Mouse (Mus musculus) adipocyte (in vitro differentiated cells): ENCODE results near the gene Adamts2.

Source experiments
- DNase-seq: peaks from one replicate; pipeline ENCODE4 v3.0.0-alpha.2; 2016; ENCODE audit warnings: low spot score

The Adamts2 gene

DNA sequence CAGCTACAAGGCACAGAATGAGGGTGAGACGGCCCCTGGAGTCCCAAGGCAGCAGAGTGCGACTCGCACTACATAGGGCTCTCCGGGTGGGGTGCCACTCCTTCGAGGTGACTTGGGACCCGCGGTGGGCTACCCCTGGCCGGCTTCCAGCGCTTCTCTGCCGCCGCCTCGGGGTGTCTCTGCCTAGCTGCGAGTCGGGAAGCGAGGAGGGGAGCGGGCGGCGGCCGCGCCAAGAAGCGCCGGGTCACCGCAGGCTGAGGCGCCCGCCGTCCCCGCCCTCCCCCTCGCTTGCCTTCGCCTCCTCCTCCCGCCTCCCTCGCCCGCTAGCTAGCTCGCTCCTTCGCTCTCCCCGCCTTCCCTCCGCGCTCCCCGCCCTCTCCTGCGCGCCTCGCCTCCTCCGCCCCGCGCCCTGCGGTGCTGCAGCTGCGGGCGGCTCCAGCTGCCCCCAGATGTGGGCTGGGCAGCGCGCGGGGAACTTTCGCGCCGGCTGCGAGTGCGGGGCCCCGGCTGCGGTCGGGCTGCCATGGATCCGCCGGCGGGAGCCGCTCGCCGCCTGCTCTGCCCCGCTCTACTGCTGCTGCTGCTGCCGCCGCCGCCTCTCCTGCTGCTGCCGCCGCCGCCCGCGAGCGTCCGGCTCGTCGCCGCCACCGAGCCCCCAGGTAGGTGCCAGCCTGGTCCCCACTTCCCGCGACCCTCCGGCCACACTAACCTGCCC, at the start of gene Adamts2:
Adamts2 (plus strand) TSS at position 444 of the 715 bp plus-strand sequence.
- peak; percentile 18 for DNase-seq

- DNase-seq = no peak
Measured at GRCm38 (mm10) chr11:50557064-50557463, 44.8 kb upstream of the Adamts2 start.

DNA sequence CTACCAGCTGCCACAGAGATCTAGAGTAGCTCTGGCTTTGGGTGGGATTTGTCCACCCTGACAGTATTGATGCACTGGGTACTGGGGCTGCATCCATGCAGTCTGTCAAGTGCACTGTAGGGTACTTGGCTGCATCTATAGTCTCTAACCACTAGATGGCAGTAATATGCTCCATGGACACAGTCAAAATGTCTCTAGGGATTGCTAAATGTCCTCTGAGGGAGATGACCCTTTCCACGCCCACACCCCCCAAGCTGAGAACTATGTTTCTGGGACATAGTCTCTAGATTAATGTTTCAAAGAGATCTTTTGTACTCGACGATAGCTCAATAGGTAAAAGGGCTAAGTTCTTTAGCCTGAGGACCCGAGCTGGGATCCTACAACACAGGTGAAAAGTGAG, 42.8 kb upstream of the Adamts2 start:
- DNase-seq = peak; percentile 45

GRCm38 (mm10) chr11:50565466-50566211, 36.2 kb upstream of the Adamts2 start:
- DNase-seq = no peak

DNA sequence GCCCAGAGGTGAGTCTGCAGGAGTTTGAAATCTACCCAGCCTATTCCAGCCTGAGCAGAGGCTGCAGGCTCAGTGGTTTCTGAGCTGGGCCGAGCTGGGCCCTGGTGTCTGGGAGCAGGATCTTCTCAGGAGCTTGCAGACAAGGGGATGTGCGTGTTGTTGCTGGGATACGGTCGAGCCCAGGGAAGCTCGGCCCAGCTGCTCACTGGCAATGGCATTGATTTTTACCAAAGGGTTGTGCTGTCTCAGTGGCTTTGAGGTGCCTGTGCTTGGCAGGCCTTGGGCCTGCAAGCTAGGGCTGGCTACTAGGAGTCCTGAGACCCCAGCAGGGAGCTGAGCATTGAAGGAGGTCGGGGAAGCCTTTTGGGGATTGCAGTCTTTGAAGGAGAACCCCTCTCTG, 30.4 kb upstream of the Adamts2 start:
- DNase-seq = no peak

- no peak for DNase-seq
Measured at GRCm38 (mm10) chr11:50576521-50576920, 25.4 kb upstream of the Adamts2 start.

DNA sequence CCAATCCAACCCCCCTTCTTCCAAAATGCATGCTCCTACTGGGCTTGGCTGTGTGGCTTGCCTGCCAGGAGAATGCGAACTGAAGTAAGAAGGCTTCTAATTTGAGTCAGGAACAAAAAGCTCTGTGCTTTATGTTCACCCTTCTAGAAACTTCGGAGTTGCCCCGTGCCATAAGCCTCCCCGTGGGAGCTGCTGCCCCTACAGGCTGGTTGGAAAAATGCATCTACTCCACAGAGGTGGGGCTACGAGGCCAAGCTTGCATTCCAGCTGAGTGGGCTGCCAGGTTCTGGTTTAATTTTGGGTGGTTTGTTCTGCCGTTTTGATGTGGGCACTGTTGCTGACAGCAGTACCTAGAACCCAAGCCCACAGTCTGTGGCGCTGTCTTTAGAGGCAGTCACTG, 14.9 kb upstream of the Adamts2 start:
- no peak for DNase-seq

GRCm38 (mm10) chr11:50587787-50588186, 14.1 kb upstream of the Adamts2 start:
- DNase-seq = peak; percentile 18

- no peak for DNase-seq
Measured at GRCm38 (mm10) chr11:50589060-50589459, 12.8 kb upstream of the Adamts2 start.

- DNase-seq = no peak
Measured at GRCm38 (mm10) chr11:50591053-50591452, 10.8 kb upstream of the Adamts2 start.

GRCm38 (mm10) chr11:50592892-50593553, 8.9 kb upstream of the Adamts2 start:
- no peak for DNase-seq

DNA sequence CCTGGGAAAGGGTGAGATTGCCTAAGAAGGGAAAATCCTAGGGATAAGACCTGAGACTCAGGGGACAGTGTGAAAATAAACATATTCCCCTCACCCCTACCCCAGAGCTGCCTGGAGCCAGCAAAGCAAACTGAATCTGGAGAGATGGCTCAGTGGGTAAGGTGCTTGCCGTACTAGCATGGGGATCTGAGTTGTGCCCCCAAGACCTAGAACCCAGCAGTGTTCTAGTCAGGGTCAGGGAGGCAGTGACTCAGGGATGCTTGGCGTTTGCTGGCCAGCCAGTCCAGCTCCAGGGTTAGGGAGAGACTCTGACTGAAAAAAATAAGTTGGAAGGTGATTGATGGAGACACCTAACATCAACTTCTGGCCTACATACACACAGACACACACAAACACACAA, 5.3 kb upstream of the Adamts2 start:
- DNase-seq = no peak

- DNase-seq = no peak
Measured at GRCm38 (mm10) chr11:50599156-50599555, 2.7 kb upstream of the Adamts2 start.

DNA sequence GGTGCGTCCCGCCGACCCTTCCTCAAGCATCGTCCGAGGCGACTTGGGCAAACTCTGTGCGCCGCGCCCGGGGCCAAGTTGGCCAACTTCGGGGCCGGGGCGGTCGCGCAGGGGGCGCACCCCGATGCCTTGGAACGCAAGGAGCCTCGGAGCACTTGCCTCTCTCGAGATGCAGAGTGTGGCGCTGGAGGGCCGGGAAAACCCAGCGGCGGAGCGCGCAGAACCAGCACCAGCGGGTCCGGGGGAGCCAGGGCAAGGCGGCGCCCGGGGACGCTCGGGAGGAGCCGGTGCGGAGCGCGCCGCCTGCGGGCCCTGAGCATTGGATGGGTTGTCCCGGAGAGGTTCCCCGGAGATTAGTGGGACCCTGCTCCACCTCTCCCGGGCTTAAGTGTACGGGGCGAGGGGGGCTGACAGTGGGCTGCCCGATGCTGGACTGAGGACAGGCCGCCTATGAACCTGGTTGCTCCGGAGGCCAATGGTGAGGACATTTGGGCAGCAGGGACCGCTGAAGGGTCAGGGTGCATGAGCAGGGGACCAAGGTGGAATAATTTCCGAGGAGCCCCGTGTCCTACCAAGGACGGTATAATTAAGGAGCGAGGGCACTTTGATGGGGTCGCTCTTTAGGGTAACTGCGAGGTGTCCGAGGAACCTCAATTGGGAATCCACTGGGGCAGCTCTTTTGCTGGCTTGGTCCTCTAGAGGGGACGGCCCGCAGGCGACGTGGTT, 635 bp downstream of the Adamts2 start:
- no peak for DNase-seq

DNA sequence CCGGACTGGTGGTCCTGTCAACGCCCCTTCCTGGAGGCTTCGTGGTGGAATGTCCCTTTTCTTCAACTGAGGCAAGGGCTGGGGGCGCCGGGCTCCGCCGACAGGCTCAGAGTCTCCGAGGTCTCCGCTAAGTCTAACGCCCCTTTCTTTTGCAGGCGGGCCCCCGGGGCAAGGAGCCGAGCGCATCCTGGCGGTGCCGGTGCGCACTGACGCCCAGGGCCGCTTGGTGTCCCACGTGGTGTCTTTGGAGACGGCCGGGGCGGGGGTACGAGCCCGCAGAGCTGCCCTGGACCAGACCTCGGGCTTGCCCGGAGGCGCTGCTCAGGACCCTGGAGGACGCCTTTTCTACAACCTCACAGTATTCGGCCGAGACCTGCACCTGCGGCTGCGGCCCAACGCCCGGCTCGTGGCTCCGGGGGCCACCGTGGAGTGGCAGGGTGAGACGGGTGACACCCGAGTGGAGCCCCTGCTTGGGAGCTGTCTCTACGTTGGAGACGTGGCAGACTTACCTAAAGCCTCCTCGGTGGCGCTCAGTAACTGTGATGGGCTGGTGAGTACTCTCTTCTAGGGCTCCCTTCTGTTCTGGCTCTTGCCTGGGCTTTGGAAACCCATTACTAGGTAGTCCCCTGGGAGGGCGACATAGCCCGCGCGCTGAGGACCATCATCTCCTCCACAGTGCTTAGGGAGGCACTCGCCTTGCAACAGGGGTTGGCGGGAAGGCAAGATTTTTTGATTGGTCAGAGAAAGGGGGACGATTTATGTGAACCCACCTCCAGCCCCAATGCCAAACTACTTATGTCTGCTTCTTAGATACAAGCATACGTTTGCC, 1.4 kb downstream of the Adamts2 start:
- DNase-seq = no peak

GRCm38 (mm10) chr11:50604371-50604770, 2.5 kb downstream of the Adamts2 start:
- no peak for DNase-seq

DNA sequence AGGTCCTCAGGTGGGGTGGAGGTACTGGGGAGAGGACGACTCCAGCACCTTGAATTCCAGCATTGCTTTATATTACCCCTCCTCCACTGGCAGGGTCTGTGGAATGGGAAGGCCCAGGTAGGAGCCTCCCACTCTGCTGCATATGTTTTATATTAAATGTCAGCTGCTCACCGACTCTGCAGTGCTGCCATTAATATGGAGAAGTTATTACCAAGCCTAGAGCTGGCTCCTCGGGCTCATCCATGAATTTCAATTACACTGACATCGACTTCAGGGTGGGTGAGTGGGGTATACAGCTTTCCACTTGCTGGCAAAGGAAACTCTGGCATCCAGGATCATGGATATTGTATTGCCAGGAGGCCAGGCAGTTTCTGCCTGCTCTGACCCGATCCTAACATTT, 9.3 kb downstream of the Adamts2 start:
- DNase-seq = no peak

DNA sequence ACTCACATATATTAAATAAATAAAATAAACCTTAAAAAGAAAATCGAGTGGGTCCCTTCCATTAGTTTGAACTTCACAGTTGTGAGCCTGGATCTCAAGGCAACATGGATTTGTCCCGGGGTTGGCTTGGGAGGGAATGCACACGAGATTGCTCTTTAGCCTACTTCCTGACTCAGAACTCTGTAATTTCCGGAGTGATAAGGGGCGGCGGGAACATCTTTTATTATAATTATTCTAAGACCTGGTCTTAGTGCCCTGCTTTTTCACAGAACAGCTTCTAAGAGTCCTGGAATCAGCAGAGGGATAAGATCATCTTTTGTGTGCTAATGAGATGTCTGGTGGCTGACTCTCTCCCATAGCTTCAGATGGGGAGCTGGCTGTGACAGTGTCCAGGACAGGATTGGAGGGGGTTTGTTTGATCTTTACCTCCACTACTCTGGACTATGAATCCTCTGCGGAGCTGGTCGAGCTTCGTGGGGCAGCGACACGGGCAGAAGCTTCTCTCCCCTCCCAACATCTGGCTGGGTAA, 15.2 kb downstream of the Adamts2 start:
- DNase-seq = no peak

DNA sequence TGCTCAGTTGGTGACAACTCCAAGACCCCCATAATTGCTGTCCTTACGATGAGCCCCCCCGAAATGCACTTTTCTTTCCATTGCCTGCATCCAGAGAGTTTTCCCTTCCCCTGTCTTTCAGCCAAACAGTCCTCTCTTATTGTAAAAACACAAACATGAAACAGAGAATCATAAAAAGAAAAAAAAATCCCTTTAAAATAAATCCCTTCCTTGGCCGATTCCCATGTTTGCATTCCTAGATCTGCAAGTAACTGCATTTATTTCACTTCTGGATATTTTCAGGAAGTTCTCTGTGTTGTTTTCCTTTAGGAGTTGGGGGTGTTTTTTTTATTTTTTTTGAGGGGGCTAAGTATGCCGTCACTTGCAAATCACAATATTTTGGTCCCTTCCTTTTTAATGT, 19.0 kb downstream of the Adamts2 start:
- DNase-seq = no peak

- no peak for DNase-seq
Measured at GRCm38 (mm10) chr11:50621364-50621763, 19.5 kb downstream of the Adamts2 start.

GRCm38 (mm10) chr11:50622238-50622726, 20.4 kb downstream of the Adamts2 start:
- no peak for DNase-seq
